Mouse (Mus musculus): ENCODE measurements around the gene Nmrk2. TPM values are rescaled to one million over a fixed set of nuclear protein-coding genes. Genes with fewer than 3 reads are reported as not detected.
"Not testable (repeated sequence)": the region's sequence is repeated elsewhere in the genome, so short reads cannot be mapped to it uniquely, and the experiment has no call there.

Nmrk2 gene
- not detected for total RNA-seq (2022)

- DNase-seq, result no peak
These were observed at the start of gene Nmrk2 for GRCm38 (mm10) chr10:81201807-81202758. Gene Nmrk2 (minus strand): TSS chr10:81202051.

GRCm38 (mm10) chr10:81249442-81249841 lies 47.6 kb upstream of the Nmrk2 start:
- no peak for DNase-seq

- DNase-seq, result no peak
These were observed 46.0 kb upstream of the Nmrk2 start for GRCm38 (mm10) chr10:81247804-81248203.

GRCm38 (mm10) chr10:81245166-81245565 lies 43.3 kb upstream of the Nmrk2 start:
- DNase-seq, result no peak

GRCm38 (mm10) chr10:81244595-81244994 lies 42.7 kb upstream of the Nmrk2 start:
- peak; percentile 47 for DNase-seq

- peak; percentile 2 for DNase-seq
These were observed 42.3 kb upstream of the Nmrk2 start for GRCm38 (mm10) chr10:81244146-81244545.

- no peak for DNase-seq
These were observed 40.2 kb upstream of the Nmrk2 start for GRCm38 (mm10) chr10:81242021-81242420.

- DNase-seq, result peak; percentile 20
These were observed 39.0 kb upstream of the Nmrk2 start for GRCm38 (mm10) chr10:81240876-81241275.

GRCm38 (mm10) chr10:81238618-81239017 lies 36.8 kb upstream of the Nmrk2 start:
- no peak for DNase-seq

- DNase-seq, result no peak
These were observed 34.8 kb upstream of the Nmrk2 start for GRCm38 (mm10) chr10:81236471-81237268.

- no peak for DNase-seq
These were observed 32.4 kb upstream of the Nmrk2 start for GRCm38 (mm10) chr10:81234206-81234605.

- DNase-seq, result no peak
These were observed 31.4 kb upstream of the Nmrk2 start for GRCm38 (mm10) chr10:81233226-81233585.

GRCm38 (mm10) chr10:81232580-81233225 lies 30.9 kb upstream of the Nmrk2 start, which contains the start of gene Zfr2:
Gene Zfr2 (plus strand): TSS chr10:81233155.
- peak; percentile 91 for DNase-seq

GRCm38 (mm10) chr10:81231436-81231835 lies 29.6 kb upstream of the Nmrk2 start:
- no peak for DNase-seq

- no peak for DNase-seq
These were observed 28.8 kb upstream of the Nmrk2 start, which contains the start of gene Atcay for GRCm38 (mm10) chr10:81230438-81231332. Gene Atcay (minus strand): TSS chr10:81230833.

GRCm38 (mm10) chr10:81229735-81230437 lies 28.0 kb upstream of the Nmrk2 start:
- no peak for DNase-seq

- not testable (repeated sequence) for DNase-seq
These were observed 21.9 kb upstream of the Nmrk2 start for GRCm38 (mm10) chr10:81223731-81224130.

- DNase-seq, result no peak
These were observed 19.7 kb upstream of the Nmrk2 start for GRCm38 (mm10) chr10:81221402-81222015.

GRCm38 (mm10) chr10:81217964-81218363 lies 16.1 kb upstream of the Nmrk2 start:
- no peak for DNase-seq

GRCm38 (mm10) chr10:81217267-81217666 lies 15.4 kb upstream of the Nmrk2 start:
- DNase-seq, result not testable (repeated sequence)

Data from adrenal gland, adult 8-10 months (tissue).